Mouse (Mus musculus) A20 (cell line): ENCODE measurements around the gene Sstr2.

Experiments used
- DNase-seq: peaks from one replicate; pipeline ENCODE4 v3.0.0-alpha.2; 2011; ENCODE audit warnings: low read depth, low spot score

The Sstr2 gene

GRCm38 (mm10) chr11:113656511-113656932, 37.4 kb downstream of the Sstr2 start:
- no peak for DNase-seq

DNA sequence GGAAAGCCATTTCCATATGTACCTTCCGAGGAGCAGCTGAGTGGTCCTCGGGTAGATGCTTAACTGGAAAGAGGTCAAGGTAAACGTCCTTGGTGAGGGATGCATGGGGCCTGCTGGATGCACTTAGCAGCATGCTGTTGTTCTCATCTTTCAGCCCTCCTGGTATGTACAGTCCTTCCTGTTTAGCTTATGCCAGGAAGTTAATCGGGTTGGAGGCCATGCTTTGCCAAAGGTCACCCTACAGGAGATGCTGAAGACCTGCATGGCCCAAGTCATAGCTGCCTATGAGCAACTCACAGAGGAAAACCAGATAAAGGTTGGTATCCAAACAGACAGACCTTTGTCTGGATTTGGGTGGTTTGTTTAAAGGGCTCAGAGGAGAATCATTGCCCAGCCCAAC, 38.1 kb downstream of the Sstr2 start:
- no peak for DNase-seq

GRCm38 (mm10) chr11:113658319-113658718, 39.2 kb downstream of the Sstr2 start:
- no peak for DNase-seq

- DNase-seq: no peak
These were observed 39.6 kb downstream of the Sstr2 start for GRCm38 (mm10) chr11:113658763-113659162.

DNA sequence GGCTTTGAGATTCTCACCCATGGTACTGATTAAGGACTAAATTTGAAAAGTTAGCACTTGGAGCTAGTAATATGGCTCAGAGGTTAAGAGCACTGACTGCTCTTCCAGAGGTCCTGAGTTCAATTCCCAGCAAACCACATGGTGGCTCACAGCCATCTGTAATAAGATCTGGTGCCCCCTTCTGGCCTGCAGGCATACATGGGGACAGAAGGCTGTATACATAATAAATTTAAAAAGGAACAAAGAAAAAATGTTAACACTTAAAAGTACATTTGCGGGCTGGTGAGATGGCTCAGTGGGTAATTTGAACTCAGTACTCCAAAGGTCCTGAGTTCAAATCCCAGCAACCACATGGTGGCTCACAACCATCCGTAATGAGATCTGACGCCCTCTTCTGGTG, 41.1 kb downstream of the Sstr2 start:
- DNase-seq: peak; percentile 34

GRCm38 (mm10) chr11:113660940-113661339, 41.8 kb downstream of the Sstr2 start:
- no peak for DNase-seq

DNA sequence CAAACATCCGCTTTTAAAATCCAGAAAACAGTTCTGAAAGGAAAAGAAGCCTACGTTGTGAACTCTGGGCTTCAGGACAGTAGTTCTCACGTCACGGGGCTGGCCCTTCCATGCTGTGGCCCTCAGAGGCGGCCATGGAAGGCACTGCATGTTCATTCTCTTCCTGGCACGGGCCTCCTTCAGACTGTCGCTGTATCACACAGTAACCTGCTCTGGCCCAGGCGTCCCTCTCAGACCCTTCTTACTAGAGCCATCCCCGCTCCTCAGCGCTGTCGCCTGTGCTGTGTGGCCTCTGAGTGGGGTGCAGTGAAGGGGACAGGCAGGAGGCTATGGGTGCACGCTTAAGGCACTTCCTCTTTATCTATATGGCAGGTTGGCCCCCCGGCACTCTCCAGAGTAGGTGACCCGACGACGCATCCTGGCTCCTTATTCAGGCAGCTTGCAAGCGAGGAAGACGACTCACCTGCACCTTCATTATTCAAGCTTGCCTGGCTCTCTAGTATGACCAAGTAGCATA, 42.8 kb downstream of the Sstr2 start:
- no peak for DNase-seq

DNA sequence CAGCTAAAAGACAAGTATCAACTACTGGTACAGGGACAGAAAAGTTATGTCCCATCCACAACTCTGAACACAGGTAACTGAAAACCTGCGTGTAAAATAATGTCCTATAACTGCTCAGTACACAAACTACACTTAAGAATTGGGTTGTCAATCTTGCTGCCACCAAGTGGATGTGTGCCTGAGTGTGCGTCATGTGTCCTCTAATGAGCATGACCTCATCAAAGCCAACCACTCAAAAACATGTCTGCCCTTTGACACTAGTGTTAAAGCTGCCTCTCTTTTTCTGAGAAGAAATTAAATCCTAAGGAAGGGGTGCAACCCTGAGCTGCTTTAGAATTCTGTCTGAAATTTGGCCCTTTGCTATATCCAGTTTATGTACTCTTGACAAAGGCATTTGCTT, 45.1 kb downstream of the Sstr2 start:
- no peak for DNase-seq

GRCm38 (mm10) chr11:113666205-113666604, 47.1 kb downstream of the Sstr2 start:
- DNase-seq: no peak

GRCm38 (mm10) chr11:113666648-113667047, 47.5 kb downstream of the Sstr2 start:
- no peak for DNase-seq

GRCm38 (mm10) chr11:113667122-113667521, 48.0 kb downstream of the Sstr2 start:
- DNase-seq: no peak

DNA sequence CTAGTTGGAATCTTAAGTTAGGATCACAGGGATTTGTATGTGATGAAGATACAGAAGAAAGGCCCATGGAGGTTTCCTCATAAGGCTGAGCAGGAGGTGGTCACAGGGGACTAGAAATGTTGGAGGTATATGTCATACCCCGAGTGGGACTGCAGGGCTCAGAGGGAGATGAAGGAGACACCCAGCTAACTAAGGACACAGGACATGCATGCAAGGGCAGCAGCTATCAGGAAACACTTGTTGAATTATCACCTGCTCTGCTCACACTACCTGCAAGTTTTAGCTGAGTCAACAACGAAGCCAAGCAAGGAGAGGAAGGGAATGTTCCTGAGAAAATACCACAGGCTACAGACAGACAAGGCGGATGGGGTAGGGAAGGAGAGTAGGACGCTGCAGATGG, 48.6 kb downstream of the Sstr2 start:
- no peak for DNase-seq

- DNase-seq: no peak
These were observed 49.7 kb downstream of the Sstr2 start for GRCm38 (mm10) chr11:113668857-113669256.

GRCm38 (mm10) chr11:113669711-113670110, 50.6 kb downstream of the Sstr2 start:
- DNase-seq: no peak

DNA sequence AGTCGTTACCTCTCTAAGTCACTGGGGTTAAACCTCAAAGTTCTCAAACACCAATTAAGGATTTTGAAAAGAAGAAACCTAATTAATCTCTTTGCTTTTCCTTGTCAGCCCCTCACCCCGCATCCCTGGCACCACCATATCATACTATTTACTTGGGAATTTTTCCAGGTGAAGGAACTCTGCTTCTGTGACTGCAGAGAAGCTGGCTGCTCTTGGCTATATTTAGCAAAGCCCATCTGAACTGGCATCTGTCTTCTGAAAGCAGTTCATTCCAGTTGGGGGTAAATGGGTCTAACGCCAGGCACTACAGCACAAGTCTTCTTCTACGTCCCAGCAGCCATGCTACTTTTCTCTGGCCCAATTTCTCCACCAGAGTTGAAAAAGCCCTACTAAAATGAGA, 54.5 kb downstream of the Sstr2 start:
- DNase-seq: no peak

- no peak for DNase-seq
These were observed 55.5 kb downstream of the Sstr2 start for GRCm38 (mm10) chr11:113674595-113674994.
